Mouse (Mus musculus) lung, postnatal 36 days (tissue): ENCODE data around the gene Cep152.
A peak's percentile ranks its signal among the peaks of the same experiment; 100 is the strongest.

Source experiments
- DNase-seq: peaks from one replicate; pipeline ENCODE4 v3.0.0; 2022; ENCODE audit warnings: mixed read lengths

Gene Cep152

DNA sequence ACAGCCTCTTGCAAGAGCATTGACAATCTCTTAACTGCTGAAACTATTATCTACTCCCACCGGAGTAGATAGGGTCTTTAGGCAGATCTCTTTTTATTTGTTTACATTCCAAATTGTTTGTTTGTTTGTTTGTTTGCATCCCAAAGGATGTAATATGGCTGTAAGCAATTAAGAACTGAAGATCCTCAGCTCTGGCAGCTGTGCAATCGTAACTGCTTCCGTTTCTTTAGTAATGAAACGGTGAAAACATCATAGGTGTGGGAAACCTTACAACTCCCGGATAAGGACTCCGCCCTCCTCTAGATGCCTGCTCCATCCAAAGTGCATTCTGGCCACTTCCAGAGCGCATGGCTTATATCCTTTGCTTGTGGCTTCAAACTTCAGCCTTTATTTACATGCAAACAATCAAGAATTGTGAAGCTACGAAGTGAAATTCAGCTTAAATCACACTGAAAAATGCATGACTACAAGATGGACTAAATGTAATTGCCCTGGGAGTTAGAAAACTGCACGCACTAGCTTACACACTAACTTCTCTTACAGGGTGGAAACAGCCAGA, 707 bp downstream of the Cep152 start:
- DNase-seq, result no peak

DNA sequence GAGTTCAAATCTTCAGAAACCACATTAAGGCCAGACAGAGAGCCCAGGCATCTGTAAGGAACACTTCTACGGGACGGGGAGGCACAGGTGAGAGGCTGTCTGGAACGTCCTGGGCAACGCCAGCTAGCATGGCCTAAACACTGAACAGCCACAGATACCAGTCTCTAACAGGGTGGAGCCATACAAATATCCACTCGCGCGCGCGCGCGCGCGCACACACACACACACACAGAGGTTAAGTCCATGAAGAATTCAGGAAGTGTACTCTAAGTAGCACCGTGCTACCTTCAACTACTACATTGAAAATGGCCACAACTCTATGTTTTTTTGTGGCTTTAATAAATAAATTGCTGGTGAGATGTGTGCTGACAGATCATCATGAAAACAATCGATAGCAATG, 1.7 kb downstream of the Cep152 start:
- DNase-seq, result no peak

DNA sequence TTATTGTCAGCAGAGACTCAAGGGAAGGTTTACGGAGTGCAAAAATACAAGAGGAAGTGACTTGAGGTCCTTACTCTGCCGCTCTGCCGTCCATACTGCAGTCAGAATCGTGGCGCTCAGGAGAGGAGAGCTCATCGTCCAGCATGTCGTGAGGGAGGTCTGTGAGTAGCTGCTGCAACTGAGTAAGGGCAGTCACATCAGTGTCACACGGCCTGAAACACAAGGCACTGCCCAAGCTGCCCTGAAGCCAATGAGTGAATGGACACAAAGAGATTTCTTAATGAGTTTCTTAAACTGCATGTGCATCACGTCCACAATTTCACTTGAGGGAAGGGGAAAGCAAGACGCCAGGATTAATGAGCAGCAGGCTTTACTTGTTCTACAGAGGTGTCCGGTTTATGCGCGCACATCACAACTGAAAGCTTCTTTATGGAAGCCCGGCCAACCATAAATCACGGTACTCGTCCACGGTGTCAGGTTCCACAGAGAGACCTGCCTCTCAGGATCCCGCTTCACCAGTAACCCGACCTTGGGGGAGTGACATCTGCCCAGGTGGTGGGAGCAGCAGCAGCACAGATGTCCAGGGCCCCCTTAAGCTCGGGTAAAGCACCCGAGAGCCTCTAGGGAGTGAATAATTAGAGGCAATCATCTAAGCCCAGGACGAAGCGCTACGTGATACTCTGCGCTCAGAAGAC, 4.6 kb downstream of the Cep152 start:
- no peak for DNase-seq

DNA sequence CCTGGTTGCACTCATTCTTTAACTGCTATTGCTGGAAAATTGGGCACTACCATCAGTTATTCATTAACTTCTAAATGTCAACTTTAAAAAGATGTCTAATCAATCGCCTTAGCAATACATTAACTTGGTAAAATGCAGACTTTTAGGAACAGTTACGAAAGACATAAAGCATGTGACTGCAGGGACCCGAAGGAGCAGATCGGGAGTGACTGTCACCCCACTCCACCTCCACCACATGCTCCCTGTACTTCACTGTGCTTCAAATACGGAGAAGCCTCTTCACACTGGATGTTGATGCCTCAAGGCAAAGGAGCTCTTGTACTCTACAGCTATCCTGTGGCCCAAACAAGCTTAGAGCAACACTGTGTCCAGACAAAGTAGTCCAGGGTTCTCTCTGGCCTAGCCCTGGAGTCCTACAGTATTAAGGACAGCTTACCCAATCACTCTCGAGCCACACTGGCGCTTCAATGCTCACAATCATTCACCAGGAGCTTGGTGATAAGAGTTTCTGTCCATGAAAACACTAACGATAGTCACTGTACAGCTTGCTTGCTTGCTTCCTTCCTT, 9.0 kb downstream of the Cep152 start:
- no peak for DNase-seq

DNA sequence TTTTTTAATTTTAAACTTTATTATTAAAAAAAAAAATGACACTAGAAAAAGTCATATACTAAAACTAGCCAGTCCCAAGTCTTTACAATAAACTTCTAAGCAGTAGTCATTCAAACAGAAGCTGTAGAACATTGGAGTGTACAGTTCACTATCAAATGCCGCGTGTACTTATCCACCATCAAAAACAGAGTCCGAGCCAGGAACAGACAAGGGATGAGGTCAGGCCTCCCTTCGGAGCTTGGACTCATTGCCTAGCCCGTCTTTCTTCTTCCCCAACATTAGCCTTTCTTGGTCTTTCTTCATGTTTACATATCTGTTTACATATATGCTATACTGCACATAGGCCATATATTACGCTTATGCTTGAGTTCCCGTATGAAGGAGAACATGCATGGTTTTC, 9.5 kb downstream of the Cep152 start:
- DNase-seq, result no peak

DNA sequence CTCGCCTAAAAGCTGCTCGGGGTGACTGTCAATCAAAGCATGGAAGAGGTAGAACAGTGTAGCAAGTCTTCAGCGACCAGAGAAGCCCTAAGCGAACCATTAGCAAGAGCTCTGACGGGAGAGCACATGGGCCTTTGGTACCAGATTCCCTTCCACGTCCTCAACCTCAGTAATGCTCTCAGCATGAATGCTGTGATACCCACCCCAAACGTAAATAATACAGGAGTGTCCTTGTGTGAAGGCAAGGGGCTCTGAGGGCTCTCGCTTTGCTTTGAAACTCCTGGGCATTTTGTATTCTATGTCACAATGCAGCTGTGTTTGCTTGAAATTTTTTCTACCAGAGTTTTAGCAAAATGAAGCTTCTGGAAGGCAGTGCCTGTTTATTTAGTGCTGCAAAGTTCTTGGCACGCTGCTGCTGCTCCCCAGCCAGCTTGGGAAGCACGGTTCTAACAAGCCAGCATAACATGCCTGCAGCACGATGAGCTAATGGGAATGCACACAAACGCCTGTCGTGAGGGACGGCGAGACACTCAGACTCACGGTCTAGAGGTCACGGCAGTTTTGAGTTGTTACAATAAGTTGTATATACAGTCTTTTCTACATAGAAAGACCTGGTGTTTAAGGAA, 18.6 kb downstream of the Cep152 start:
- peak; percentile 63 for DNase-seq

DNA sequence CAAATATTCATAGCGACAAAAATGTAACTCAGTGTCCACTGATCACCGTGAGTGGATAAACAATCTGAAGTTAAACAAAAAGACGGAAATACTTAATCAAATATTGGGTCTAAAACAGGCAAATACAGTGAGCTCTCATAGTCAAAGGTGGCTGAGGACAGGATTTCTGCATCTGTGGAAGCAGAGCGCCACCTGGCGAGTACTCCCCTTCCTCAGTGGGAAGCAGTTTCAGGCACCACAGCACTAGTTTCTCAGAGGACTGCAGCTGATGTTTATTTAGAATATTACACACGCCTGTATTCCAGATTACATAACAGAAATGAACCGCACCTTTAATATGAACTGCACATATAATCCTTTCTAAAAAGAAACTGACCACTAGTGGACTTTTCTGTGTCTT, 20.3 kb downstream of the Cep152 start:
- DNase-seq, result peak; percentile 87

DNA sequence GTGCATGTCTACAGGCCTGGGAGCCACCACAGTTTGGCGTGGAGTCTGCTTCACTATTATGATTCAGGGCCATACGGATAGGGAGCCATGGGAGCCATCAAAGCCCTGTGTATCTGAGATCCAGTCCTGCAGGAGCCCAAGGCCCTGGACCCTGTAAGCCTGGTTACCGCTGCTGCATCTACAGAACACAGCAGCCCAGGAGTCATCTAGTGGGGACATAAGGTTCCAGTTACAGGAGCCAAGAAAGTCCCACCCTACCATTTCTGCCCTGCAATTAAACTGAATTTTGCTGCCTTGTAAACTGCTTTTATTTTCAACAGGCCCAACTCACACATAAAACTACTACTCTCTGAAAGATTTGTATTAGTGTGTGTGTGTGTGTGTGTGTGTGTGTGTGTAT, 21.9 kb downstream of the Cep152 start:
- no peak for DNase-seq

DNA sequence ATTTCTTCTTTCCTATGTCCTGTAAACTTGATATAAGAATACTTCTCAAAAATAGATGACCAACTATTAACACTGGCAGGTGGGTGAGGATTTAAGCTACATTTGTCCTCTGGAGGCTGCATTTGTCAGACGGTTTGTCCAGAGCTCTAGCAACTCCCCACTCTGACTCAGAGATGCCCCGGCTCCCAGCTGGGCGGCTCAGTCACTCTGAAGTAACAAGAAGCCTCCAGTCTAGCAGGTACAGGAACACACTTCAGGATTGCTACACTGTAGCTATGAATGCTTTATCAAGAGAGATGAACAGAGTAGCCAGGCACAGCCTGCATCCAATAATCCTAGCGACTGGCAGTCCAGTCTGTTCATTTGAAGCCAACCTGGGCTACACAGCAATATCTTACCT, 26.0 kb downstream of the Cep152 start:
- DNase-seq, result no peak

DNA sequence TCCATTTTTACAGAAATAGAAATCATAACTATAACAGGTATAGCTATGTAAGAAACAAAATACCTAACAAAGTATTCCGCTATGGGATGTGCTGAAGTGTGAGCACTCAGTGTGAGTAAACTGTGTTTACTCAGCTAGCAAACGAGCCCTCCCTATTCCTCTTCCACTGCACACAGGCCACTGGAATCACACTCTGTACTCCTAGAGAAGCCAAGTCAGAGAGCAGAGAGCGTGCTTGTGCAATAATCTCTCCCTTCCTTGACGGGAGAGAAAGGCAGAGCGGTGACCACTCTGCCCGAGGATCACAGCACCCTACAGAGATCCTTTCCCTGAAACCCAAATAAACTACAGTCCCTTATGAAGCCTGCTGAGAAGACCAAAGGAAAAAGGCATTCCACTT, 26.7 kb downstream of the Cep152 start:
- DNase-seq, result peak; percentile 40

DNA sequence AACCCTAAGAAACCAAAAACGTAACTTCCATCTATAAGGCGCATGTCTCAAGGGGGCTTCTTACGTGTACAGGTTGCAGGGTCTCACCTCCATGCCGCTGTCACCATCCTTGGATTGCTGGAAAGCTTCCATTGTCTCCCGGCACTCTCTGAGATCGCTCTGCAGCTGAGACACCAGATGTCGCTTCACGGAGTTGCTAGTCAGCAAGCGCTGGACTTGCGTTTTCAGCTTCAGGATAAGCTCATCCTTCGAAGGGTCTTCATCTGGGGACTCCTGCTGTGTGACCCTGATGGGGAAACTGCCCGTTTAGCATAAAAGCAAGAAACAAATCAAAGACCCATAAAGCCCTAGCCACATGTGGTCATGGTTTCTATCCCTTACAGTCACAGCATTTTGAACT, 30.1 kb downstream of the Cep152 start:
- no peak for DNase-seq

DNA sequence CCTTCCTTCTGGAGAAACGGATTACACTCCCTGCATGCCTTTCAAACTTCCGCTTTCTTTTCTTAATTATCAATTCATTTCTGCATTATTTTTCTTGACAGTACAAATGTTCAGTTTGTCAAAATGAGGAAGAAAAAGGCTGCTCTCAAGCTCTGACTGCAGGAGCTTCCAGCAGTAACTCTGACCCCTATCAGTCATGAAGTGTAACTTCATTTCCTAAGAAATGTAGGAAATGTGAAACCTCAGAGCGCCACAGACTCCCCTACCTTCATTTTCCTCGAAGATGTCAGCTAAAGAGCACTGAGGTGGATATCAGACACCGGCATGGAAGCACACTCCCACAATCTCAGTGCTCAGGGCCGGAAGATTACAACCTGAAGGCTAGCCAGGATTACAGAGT, 30.8 kb downstream of the Cep152 start:
- DNase-seq, result no peak

DNA sequence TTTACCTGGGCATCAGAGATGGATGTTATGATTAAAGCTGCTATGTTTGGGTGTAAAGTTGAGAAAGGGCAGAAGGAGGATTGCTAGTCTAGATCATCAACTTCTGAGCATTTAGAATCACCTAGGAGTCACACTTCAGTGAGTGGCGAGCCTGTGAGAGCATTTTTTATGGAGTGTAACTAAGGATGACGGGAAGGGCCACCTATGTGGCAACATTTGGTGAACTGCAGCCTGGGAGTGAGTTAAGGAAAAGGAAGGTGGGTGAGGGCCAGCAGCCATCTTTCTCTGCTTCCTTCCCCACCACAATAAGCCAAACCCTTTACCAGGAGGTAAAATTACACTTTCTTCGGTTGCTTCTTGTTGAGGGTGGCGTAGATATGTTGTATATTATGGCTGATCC, 33.0 kb downstream of the Cep152 start:
- no peak for DNase-seq

DNA sequence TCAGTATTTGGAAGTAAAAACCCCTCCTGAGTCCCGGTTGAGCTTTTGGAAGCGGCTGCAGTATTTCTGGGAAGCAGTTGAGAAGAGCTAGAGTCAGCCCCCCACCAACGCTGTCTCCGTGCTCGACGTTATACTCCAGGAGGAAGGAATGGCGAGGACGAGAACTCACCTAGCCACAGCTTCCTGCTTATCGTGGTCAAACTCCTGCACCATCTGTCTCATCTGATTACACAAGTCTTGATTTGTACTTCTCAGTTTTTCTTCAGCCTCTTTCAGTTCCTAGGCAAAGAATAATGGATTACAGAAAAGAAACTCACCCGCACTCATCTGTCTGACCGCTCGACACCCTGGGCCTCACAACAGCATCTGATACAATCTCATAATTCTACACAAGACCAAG, 35.6 kb downstream of the Cep152 start:
- no peak for DNase-seq

DNA sequence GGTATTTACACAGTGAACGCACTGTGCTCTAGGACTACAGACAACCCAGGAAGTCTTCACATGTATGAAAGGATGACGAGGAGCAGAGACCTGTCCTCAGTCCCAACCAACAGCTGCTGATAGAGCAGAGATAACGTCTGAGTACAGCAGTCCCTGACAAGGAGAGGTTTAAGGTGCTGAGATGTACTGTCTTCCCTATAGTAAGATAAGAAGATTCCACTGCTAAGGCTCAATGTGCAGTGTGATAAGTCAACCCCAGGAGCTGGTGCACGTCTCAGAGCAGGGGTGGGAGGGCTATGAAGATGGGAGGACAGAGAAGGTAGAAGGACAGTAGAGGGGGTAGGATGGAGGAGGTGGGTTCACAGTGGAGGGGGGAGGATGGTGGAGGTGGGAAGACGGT, 43.8 kb downstream of the Cep152 start:
- DNase-seq, result no peak

DNA sequence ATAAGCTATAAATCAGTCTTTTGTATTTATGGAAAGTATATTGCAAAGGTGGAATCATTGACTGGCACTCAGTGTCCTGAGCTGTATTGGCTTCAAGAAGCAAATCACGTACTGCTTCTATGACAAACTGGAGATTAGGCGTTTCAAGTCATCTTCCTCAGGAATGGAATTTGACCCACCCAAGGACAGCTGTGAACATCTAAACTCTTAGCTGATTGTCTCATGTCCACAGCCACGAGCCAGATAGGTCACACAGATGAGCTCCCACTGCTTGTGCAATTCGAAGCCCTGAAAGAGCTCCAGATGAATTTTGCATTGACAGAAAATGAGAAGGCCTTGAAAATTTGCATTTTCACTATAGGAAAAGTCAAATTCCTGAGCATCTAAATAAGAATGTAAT, 47.2 kb downstream of the Cep152 start:
- DNase-seq, result peak; percentile 10

DNA sequence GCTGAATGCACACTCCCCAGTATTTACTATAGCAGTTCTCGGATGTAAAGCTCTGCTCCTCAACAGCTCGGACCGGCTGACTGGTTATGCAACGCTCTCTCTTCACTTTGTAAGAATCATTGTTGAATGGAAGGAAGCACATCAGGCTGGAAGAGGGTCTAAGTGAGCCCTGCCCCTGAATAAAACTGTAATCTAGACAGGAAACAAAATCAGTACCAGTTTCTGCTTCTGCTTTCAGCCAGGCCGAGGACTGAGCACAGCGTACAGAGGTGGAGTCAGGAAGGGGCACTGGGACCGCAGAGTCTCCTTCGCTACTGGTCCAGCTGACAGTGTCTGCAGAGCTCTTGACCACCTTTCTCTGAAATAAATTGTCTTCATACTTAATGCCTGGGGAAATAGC, 48.4 kb downstream of the Cep152 start:
- DNase-seq, result no peak

DNA sequence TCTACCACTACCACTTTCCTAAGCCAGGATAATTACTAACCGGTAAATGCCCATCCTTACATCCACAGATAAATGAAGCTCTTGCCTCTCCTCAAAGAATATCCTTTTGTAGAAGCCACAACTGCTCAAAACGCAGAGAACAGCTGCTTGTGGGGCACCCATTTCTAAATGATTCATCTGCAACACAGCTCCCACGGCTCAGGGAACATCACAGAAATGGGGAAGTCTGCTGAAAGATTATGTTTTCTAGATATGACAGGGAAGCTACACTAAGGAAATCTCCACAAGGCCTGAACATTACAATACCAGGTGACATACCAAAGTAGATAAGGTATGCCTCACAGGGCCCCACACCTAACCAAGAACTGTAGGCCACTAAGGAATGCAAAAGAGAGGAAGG, 49.1 kb downstream of the Cep152 start:
- no peak for DNase-seq

DNA sequence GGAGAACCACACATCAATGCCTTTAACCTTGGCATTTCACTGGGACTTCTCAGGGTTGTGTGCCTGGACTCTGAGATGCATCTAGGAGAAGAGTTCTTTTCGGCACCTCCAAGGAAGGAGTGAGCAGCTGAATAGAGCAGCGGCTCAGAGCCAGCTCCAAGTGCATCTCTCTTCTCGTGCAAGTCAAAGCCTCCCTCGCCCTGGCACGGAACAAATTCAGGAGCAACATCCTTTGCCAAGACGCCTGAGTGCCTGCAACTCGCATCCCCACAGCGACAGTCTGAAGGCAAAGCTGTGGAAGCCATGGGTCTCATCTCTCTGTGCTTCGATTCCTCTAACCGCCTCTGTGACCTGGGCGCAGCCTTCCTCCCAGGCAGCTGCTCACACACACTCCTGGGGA, 61.0 kb downstream of the Cep152 start:
- no peak for DNase-seq

DNA sequence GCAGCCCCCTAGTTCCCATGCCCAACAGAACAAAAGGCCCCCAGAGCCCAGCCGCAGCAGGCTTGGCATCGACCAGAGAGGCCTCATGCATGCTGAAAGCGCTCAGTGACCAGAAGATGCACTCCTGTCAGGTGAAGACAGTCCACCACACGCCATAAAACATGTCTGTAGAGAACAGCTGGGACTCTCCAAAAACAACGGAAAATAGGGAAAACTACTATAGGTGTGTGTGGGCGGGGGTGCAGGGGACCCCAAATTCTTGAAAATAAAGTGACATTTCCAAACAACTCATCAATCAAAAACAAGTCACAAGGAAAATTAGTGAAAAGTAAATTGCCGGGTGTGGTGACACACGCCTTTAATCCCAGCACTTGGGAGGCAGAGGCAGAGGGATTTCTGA, 62.5 kb downstream of the Cep152 start:
- no peak for DNase-seq

DNA sequence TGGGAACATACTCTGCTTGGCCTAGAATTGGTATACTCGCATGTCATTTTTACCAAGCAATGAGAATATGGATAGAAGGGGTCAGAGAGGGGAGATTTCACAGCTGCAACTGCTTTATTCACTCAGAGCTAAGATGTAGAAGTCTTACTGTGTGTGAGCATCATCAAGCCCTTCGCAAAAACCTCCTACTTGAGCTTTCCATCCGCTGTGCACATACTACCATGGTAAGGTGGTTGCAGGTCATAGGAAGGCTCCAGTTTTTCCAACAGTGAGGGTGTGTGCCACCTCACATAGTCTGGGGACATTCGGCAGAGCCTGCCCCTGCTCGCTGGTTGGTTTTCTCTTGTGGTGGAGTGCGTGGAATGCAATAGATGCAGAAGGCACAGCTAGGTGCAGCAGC, 64.9 kb downstream of the Cep152 start:
- DNase-seq, result no peak

DNA sequence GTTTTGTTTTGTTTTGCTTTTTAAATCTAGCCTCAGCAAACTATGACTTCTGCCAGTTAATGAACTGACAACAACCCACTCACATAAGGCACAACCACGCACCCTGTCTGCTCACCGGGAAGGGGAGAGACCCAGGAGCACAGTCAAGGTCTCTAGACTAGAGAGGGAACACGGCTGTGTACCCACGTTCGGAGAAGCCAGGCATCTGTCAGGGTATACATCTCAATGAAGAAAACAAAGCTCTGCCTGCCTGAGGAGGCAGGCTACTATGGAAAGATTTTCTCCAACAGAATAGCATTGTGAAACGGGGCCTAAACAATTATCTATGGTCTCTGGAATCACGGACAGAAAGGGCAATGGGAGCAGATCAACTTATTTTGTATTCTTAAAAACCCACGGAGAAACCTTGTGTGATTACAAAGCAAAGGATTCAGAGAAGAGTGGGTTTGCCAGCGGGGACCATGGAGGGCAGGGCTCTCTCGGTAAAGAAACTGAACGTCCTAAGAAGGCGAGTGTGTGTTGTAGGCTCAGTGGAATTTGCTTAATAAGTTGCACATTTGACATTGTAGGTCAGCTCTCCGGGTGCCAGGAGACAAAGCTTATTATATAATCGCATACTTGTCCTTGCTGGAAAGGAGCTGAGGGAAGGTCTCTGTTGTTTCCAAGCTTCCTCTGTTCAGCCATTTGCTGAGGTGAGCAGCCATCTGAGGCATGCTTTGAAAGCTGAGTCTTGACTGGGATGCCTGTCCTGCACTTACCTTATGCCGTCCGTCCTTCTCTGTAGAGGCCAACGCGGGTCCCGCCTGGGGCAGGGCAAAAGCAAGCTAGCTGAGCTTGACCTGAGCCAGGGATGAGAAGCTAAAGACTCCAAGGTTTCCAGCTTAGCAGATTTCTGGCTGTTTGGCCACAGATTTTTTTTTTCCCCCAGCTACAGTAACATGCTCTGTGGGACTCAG, 66.0 kb downstream of the Cep152 start:
- DNase-seq, result peak; percentile 35

DNA sequence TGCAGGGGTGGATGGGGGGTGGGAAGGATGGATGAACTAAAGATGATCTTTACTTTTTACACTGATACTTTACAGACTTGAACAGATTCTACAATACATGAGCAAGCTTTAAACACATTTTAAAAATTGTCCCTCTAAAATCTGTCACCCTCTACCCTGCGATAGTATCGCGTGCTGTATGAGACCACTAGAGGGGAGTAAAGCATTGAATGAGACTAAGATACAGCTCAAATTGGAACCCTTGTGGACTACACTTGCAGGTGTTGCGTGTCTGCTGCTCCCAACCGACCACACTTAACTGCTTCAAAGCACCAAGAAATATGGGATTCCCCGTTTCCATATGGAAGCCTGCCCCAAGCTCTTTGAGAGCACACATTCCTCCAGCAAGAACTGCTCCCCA, 69.1 kb downstream of the Cep152 start:
- DNase-seq, result no peak
